Comparison of ENCODE assay signal across 10 mouse cellular contexts in the genomic region with DNA sequence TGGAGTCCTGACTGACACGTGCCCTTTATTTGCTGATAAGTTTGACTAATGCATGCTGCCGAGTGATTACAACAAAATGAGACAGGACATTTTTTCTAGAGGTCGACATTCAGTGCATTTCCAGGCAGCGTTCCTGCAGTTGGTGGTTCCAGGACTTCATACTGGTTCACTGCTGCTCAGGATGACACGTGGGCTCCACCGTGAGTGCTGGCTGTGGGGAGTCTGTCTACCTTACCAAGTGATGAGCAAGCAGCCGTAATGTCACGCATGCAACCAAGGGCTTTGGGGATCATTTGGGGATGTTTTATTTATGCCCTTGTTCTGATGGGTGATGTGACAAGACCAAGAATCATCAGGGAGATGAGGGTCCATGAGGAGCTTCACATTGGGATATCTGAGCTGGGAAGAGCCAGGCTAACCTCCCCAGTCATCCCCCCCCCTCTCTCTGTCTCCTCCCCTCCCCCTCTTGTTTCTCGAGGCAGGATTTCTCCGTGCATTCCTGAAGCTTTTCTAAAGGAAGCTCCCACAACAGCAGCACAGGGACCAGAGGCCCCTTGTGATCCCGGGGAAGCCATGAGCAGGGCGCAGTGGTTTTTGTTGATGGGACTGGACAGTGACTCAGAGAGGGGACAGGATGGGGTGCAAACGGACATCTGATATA.
DNase-seq lines count a peak whose midpoint lies in the region; ATAC-seq lines count a peak whose summit lies in the region.
"Had no signal": no experiment of that assay in that cellular context is flagged by ENCODE, and none has a peak within 500 bp of the region (broad histone marks: within the 10 kb centered on the region; RNA-seq: fewer than 3 reads in every experiment).

No protein-coding gene starts in this region.

- 0 out of 2 replicates have a peak overlapping the region, but pooled peaks have one; percentile 4 for H3K27ac ChIP-seq in forebrain, embryonic 10.5 days
- H3K27ac ChIP-seq in forebrain, embryonic 11.5 days (ENCODE audit: low read depth, low read length), result no peak overlapping the region
- peak overlapping the region; percentile 53; the same call in 1 of the 2 replicates for H3K27ac ChIP-seq in midbrain, embryonic 11.5 days (ENCODE audit: low read depth, low read length)
- no peak overlapping the region for H3K27ac ChIP-seq in stomach, embryonic 16.5 days (ENCODE audit: low read length)

- DNase-seq in forebrain, embryonic 10.5 days (ENCODE audit: extremely low spot score, low spot score), result no peak
- no peak for DNase-seq in forebrain, embryonic 11.5 days (ENCODE audit: low spot score)
- DNase-seq in right cerebral cortex, adult 18-20 months, result peak; percentile 46
- DNase-seq in right cerebral cortex, postnatal 4 days, result no peak
- no peak for DNase-seq in midbrain, embryonic 11.5 days (ENCODE audit: low spot score, missing footprints)
- DNase-seq in lung, postnatal 36 days, result no peak
- DNase-seq in kidney, postnatal 10 days, result no peak
- DNase-seq: heart, adult 18-20 months; layer of hippocampus, adult 9-11 months had no signal

- H3K4me2 ChIP-seq in forebrain, embryonic 11.5 days (ENCODE audit: low read depth, low read length, severe bottlenecking), result no peak overlapping the region
- no peak overlapping the region for H3K4me2 ChIP-seq in midbrain, embryonic 11.5 days
- no peak overlapping the region for H3K4me2 ChIP-seq in stomach, embryonic 16.5 days (ENCODE audit: low read depth, low read length)

- no peak overlapping the region for H3K9ac ChIP-seq in forebrain, embryonic 11.5 days (ENCODE audit: low read length)
- H3K9ac ChIP-seq in midbrain, embryonic 11.5 days (ENCODE audit: low read length), result no peak overlapping the region
- H3K9ac ChIP-seq in stomach, embryonic 16.5 days (ENCODE audit: low read length), result peak overlapping the region; percentile 19; the same call in 1 of the 2 replicates

- no peak for ATAC-seq in forebrain, embryonic 11.5 days (replicated peaks; ENCODE audit: low FRiP score)
- no peak for ATAC-seq in midbrain, embryonic 11.5 days (ENCODE audit: low FRiP score)
- ATAC-seq in stomach, embryonic 16.5 days (ENCODE audit: insufficient read depth, low FRiP score), result no peak

- H3K36me3 ChIP-seq in forebrain, embryonic 10.5 days (replicated peaks), result peaks cover 65% of the 10 kb centered on the region
- peaks cover 33% of the 10 kb centered on the region for H3K36me3 ChIP-seq in forebrain, embryonic 11.5 days (ENCODE audit: control insufficient read depth, insufficient read depth, low read length)
- H3K36me3 ChIP-seq in midbrain, embryonic 11.5 days (ENCODE audit: control insufficient read depth, insufficient read depth, low read length), result peaks cover 28% of the 10 kb centered on the region
- peaks cover 19% of the 10 kb centered on the region for H3K36me3 ChIP-seq in stomach, embryonic 16.5 days (ENCODE audit: control insufficient read depth, insufficient read depth, low read length)

- WGBS in forebrain, embryonic 10.5 days, result 58% methylated on average over 13 of the region's 13 CpGs
- 54% methylated on average over 13 of the region's 13 CpGs for WGBS in forebrain, embryonic 11.5 days
- WGBS in midbrain, embryonic 11.5 days, result 59% methylated on average over 13 of the region's 13 CpGs
- WGBS in stomach, embryonic 16.5 days, result 41% methylated on average over 13 of the region's 13 CpGs

- H3K4me3 ChIP-seq in forebrain, embryonic 10.5 days, result no peak overlapping the region
- no peak overlapping the region for H3K4me3 ChIP-seq in forebrain, embryonic 11.5 days (ENCODE audit: low read depth, low read length)
- H3K4me3 ChIP-seq in midbrain, embryonic 11.5 days (ENCODE audit: low read depth, low read length), result no peak overlapping the region
- H3K4me3 ChIP-seq in stomach, embryonic 16.5 days (replicated peaks; ENCODE audit: low read length), result no peak overlapping the region

- peaks cover 34% of the 10 kb centered on the region for H3K4me1 ChIP-seq in forebrain, embryonic 10.5 days
- peaks cover 12% of the 10 kb centered on the region for H3K4me1 ChIP-seq in forebrain, embryonic 11.5 days (replicated peaks; ENCODE audit: control insufficient read depth, insufficient read depth, low read length)
- peaks cover 11% of the 10 kb centered on the region; the same call in 1 of the 2 replicates for H3K4me1 ChIP-seq in midbrain, embryonic 11.5 days (ENCODE audit: control insufficient read depth, insufficient read depth, low read length)
- peaks cover 9% of the 10 kb centered on the region; the same call in 1 of the 2 replicates for H3K4me1 ChIP-seq in stomach, embryonic 16.5 days (ENCODE audit: control insufficient read depth, insufficient read depth, low read length)

- no peaks in the 10 kb centered on the region for H3K27me3 ChIP-seq in forebrain, embryonic 10.5 days (ENCODE audit: poor library complexity, severe bottlenecking)
- H3K27me3 ChIP-seq in forebrain, embryonic 11.5 days (ENCODE audit: control insufficient read depth, insufficient read depth, low read length), result no peaks in the 10 kb centered on the region
- H3K27me3 ChIP-seq in midbrain, embryonic 11.5 days (ENCODE audit: control insufficient read depth, insufficient read depth, low read length), result no peaks in the 10 kb centered on the region
- no peaks in the 10 kb centered on the region for H3K27me3 ChIP-seq in stomach, embryonic 16.5 days (ENCODE audit: control insufficient read depth, insufficient read depth, low read length)

- H3K9me3 ChIP-seq in forebrain, embryonic 10.5 days, result no peaks in the 10 kb centered on the region
- no peaks in the 10 kb centered on the region for H3K9me3 ChIP-seq in forebrain, embryonic 11.5 days (ENCODE audit: control insufficient read depth, low read length)
- no peaks in the 10 kb centered on the region for H3K9me3 ChIP-seq in midbrain, embryonic 11.5 days (ENCODE audit: control insufficient read depth, low read length)
- no peaks in the 10 kb centered on the region for H3K9me3 ChIP-seq in stomach, embryonic 16.5 days (replicated peaks; ENCODE audit: control insufficient read depth, low read length)

Comparison
In these comparisons a context has a peak if more than half of its experiments do, and no peak if none do; other contexts are left out.
1. H3K27ac ChIP-seq: peak in forebrain, embryonic 10.5 days (single experiment) and midbrain, embryonic 11.5 days (single experiment); none in forebrain, embryonic 11.5 days (single experiment) and stomach, embryonic 16.5 days (single experiment).